Mouse (Mus musculus): ENCODE results near the gene Kazn.

GRCm38 (mm10) chr4:142074060-142074732 lies 165.0 kb downstream of the Kazn start:
- TF ChIP-seq POLR2A (IDR thresholded peaks at IDR 0.05; ENCODE audit: borderline replicate concordance, control insufficient read depth, low read depth, low read length) (no peak), CTCF (IDR thresholded peaks at IDR 0.05; ENCODE audit: control insufficient read depth, insufficient read depth, low read length) (no peak)
